Mouse (Mus musculus) heart, adult 2 months (tissue): ENCODE measurements around the gene Nubp1.

Source experiments
- EP300 ChIP-seq: fragments of 200-500 bp; IDR thresholded peaks from 2 replicates; pipeline ENCODE4 v1.6.1; 2011; ENCODE audit warnings: low read depth, low read length, control low read depth; ENCODE audit not compliant: insufficient read depth
- POLR2A ChIP-seq: fragments of 200-500 bp; IDR thresholded peaks from 2 replicates; pipeline ENCODE4 v1.6.1; 2011; ENCODE audit warnings: mild to moderate bottlenecking, low read depth, low read length, control low read depth; ENCODE audit not compliant: insufficient read depth

- no peak for TF ChIP-seq EP300
- TF ChIP-seq POLR2A: no peak
Observed at GRCm38 (mm10) chr16:10468201-10468600, 56.5 kb downstream of the Nubp1 start.
